Mouse (Mus musculus): ENCODE data around the gene Acoxl.

DNA sequence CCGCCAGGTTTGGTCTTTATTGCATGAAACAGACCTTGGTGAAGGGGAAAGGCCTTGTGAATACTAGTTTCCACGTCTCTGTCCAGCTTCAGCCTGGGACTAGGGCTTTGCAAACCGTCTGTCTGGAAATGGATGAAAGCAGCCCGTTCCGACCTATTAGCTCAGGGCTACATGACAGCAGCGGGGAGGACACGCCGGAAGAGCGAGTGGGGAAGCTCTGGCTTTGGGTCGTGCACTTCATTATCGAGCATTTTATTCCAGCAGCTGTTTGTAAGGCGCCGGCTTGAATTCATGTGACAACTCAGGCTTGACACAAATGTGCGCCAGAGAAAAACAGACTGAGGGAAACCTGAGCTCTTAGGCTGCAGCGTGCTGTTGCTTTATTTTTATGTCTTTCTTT lies 301.1 kb downstream of the Acoxl start:
- TF ChIP-seq CTCF (IDR thresholded peaks at IDR 0.05; ENCODE audit: borderline replicate concordance, control insufficient read depth, extremely low read depth, insufficient read depth, low read length, poor library complexity) (no peak), POLR2A (IDR thresholded peaks at IDR 0.05; ENCODE audit: control insufficient read depth, extremely low read depth, insufficient read depth, low read length, poor library complexity) (no peak)
